Mouse (Mus musculus) activated CD4-positive, CD25-positive, alpha-beta regulatory T cell, adult 9 weeks (primary cell): ENCODE measurements around the gene Edf1. TPM values are rescaled to one million over a fixed set of nuclear protein-coding genes. Genes with fewer than 3 reads are reported as not detected.

ENCODE experiments used
- polyA plus RNA-seq: library from polyadenylated mRNA; unstranded; fragments of 100-300 nt; shearing (Covaris generic); gene quantifications from one replicate; pipeline ENCODE4 v1.2.1, GENCODE M21; 2017

Gene Edf1
- 388 TPM for polyA plus RNA-seq

GRCm38 (mm10) chr2:25557221-25557963 lies at the start of gene Edf1:
TSS of gene Edf1 (plus strand) at chr2:25557847.

DNA sequence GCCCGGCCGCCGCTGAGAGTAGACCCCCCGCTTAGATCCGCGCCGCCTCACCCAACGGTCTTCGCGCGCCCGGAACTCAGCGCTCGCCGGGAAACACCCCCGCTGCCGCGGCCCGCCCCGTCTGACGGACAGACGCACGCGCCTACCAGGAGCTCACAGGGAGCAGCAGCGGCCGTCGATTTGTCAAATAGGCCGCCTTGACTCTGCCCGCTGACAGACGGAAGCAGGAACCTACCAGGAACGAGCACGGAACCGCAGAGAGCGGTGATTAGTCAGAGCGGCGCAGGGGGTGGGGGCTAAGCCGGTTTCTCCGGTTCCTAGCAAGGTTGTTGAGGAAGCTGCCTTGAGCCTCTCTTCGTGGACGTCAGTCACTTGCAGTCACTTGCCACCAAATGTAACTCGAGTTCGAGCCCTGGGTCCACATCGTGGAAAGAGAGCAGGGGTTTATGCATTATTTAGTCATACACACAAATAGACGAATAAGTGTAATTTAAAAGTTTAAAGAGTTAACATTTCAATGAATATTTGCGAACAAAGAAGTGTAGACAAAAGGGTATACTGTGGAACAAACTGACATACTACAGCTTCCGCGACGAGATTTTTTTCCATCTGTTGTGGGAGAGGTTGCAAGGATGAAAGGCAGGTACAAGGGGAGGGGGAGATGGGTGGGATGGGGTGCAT lies 10.7 kb upstream of the Edf1 start, which contains the start of gene Traf2:
TSS of gene Traf2 (minus strand) at position 130 of the 681 bp plus-strand sequence.

DNA sequence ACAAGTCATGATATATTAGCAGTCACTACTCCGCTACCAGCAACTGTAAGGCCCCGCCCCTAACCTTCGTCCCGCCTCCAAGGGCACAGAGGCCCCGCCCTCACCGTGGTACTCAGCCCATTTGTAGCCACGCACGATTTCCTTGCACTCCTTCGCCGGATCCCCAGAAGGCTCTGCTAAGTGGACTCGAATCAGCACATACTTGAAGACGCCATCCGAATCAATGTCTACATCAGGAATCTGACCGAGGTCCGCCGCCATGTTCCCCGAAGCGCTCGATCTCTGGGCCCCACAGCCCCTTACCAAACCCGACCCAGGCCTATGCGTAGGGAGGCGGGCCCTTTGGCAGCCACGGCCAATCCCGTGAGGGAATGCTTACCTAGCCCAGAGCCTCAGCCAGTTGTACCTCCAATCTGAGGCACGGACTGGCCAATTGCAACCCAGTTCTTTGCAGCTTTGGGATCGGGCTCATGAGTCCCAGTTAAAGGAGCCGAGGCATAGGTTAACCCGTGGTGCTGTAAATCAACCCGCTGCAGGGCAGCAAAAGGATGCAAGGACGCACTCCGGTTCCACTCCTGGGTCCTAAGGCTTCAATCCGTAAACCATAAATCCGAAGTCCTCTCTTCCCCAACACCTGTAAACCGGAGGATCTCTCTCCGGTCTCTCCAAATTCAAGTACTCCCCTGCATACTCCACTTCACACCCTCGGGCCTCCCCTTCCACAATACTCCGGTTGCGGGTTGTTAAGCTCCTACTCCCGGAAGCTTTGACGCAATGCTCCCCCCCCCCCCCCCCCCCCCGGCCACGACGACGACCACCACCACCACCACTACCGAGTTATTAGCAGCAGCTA lies 17.2 kb downstream of the Edf1 start, which contains the start of the genes Mamdc4 and Phpt1:
TSS of gene Mamdc4 (minus strand) at position 267 of the 853 bp plus-strand sequence.
TSS of gene Phpt1 (minus strand) at position 646 of the 853 bp plus-strand sequence.

GRCm38 (mm10) chr2:25581294-25581864 lies 23.7 kb downstream of the Edf1 start, which contains the start of gene Ajm1:
TSS of gene Ajm1 (minus strand) at chr2:25581757.

GRCm38 (mm10) chr2:25607761-25608622 lies 50.3 kb downstream of the Edf1 start, which contains the start of gene Rabl6:
TSS of gene Rabl6 (minus strand) at chr2:25608521.

Other genes with a start within 250 kb of the Edf1 start
- gene Grin1, start 238.7 kb upstream of the Edf1 start, polyA plus RNA-seq = 0.11 TPM
- 24.2 TPM for gene Man1b1, start 225.5 kb upstream of the Edf1 start, polyA plus RNA-seq
- gene Dpp7, start 201.5 kb upstream of the Edf1 start, polyA plus RNA-seq = 25.1 TPM
- 19.7 TPM for gene Uap1l1, start 192.2 kb upstream of the Edf1 start, polyA plus RNA-seq
- gene Sapcd2, start 185.5 kb upstream of the Edf1 start, polyA plus RNA-seq = 0.39 TPM
- gene Entpd2, start 162.0 kb upstream of the Edf1 start, polyA plus RNA-seq = 0.56 TPM
- gene Npdc1, start 158.5 kb upstream of the Edf1 start, polyA plus RNA-seq = 3.4 TPM
- gene Fut7, start 134.6 kb upstream of the Edf1 start, polyA plus RNA-seq = 11.3 TPM
- gene Abca2, start 129.1 kb upstream of the Edf1 start, polyA plus RNA-seq = 24.7 TPM
- gene Clic3, start 101.0 kb upstream of the Edf1 start, polyA plus RNA-seq = 4.6 TPM
- gene Paxx, start 96.8 kb upstream of the Edf1 start, polyA plus RNA-seq = 96.1 TPM
- not detected for gene Ptgds, start 87.8 kb upstream of the Edf1 start, polyA plus RNA-seq
- not detected for gene Lcn12, start 63.9 kb upstream of the Edf1 start, polyA plus RNA-seq
- gene Fbxw5, start 57.1 kb upstream of the Edf1 start, polyA plus RNA-seq = 115 TPM
- gene C8g, start 56.1 kb upstream of the Edf1 start, polyA plus RNA-seq = 10.0 TPM
- 107 TPM for gene Traf2, start 10.9 kb upstream of the Edf1 start, polyA plus RNA-seq
- 1.6 TPM for gene Mamdc4, start 17.0 kb downstream of the Edf1 start, polyA plus RNA-seq
- gene Phpt1, start 17.4 kb downstream of the Edf1 start, polyA plus RNA-seq = 62.9 TPM
- 0.42 TPM for gene Ajm1, start 23.9 kb downstream of the Edf1 start, polyA plus RNA-seq
- gene Rabl6, start 50.7 kb downstream of the Edf1 start, polyA plus RNA-seq = 7.5 TPM
- not detected for gene Ccdc183, start 59.8 kb downstream of the Edf1 start, polyA plus RNA-seq
- gene Tmem141, start 64.2 kb downstream of the Edf1 start, polyA plus RNA-seq = 1.5 TPM
- 6.2 TPM for gene Fcna, start 70.2 kb downstream of the Edf1 start, polyA plus RNA-seq
- gene Lcn8, start 95.3 kb downstream of the Edf1 start, polyA plus RNA-seq = not detected
- gene Lcn5, start 100.1 kb downstream of the Edf1 start, polyA plus RNA-seq = not detected
- not detected for gene Lcn6, start 118.9 kb downstream of the Edf1 start, polyA plus RNA-seq
- not detected for gene Lcn10, start 124.9 kb downstream of the Edf1 start, polyA plus RNA-seq
- 1.1 TPM for gene Obp2a, start 142.2 kb downstream of the Edf1 start, polyA plus RNA-seq
- gene Bmyc, start 148.9 kb downstream of the Edf1 start, polyA plus RNA-seq = 166 TPM
- not detected for gene Obp2b, start 179.2 kb downstream of the Edf1 start, polyA plus RNA-seq
- gene Lcn3, start 207.7 kb downstream of the Edf1 start, polyA plus RNA-seq = not detected
- not detected for gene Lcn11, start 219.2 kb downstream of the Edf1 start, polyA plus RNA-seq
- gene Gm13539, start 224.4 kb downstream of the Edf1 start, polyA plus RNA-seq = not detected